Mouse (Mus musculus) cortical plate, adult 2 months (tissue): ENCODE measurements around the gene Omp.

Source experiments
- CTCF ChIP-seq: fragments of 200-500 bp; IDR thresholded peaks from 2 replicates; pipeline ENCODE4 v1.5.1; 2011; ENCODE audit warnings: mild to moderate bottlenecking, control low read depth, low read length; ENCODE audit not compliant: insufficient read depth; ENCODE audit errors: extremely low read depth
- POLR2A ChIP-seq: fragments of 200-500 bp; IDR thresholded peaks from 2 replicates; pipeline ENCODE4 v1.6.1; 2011; ENCODE audit warnings: mild to moderate bottlenecking, low read length, control low read depth; ENCODE audit not compliant: insufficient read depth; ENCODE audit errors: extremely low read depth

DNA sequence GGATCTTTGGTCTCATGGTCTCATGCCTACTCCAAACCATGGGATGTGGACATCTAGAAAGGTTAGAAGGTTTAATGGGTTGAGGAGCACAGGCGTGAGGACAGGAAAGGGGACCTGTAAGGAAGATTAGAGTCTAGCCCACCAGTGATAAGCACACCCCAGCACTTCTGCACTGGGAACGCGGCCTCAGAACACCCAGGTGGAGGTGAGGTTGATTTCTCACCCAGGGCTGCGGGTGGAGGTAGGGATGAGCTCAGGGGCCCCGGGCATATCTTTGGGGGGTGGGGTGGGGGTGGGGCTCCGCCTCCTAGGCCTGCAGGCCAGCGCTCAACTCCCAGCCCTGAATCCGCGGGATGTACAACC is 32.2 kb upstream of the Omp start:
- no peak for TF ChIP-seq CTCF
- TF ChIP-seq POLR2A = no peak
